Comparison of ENCODE assay signal across 9 mouse cellular contexts in genomic region chr6:32479193-32479758, GRCm38 (mm10).
A peak's percentile ranks its signal among the peaks of the same experiment; 100 is the strongest.
DNase-seq lines count a peak whose midpoint lies in the region; ATAC-seq and TF ChIP-seq lines count a peak whose summit lies in the region.
"Had no signal": no experiment of that assay in that cellular context is flagged by ENCODE, and none has a peak within 500 bp of the region (broad histone marks: within the 10 kb centered on the region; RNA-seq: fewer than 3 reads in every experiment).

No protein-coding gene starts in this region.

- peak; percentile 30 for DNase-seq in thymus, postnatal 14 days
- DNase-seq in thymus, postnatal 0 days (ENCODE audit: low spot score): no peak
- peak; percentile 61 to 79 for DNase-seq in kidney, postnatal 36 days
- DNase-seq in liver, postnatal 0 days: peak; percentile 38
- peak; percentile 20 for DNase-seq in ovary, adult 18-20 months (ENCODE audit: low spot score)
- peak; percentile 67 for DNase-seq in yolk sac, embryonic 10.5 days (ENCODE audit: low spot score)

- peak; percentile 92 for ATAC-seq in heart, embryonic 11.5 days (replicated peaks; ENCODE audit: insufficient number of reproducible peaks, low FRiP score, low TSS enrichment)
- ATAC-seq in liver, postnatal 0 days: peak; percentile 72

- H3K27me3 ChIP-seq in heart, embryonic 11.5 days (ENCODE audit: control insufficient read depth, insufficient read depth, low read length): no peaks in the 10 kb centered on the region
- no peaks in the 10 kb centered on the region for H3K27me3 ChIP-seq in liver, postnatal 0 days (ENCODE audit: insufficient read depth, low read length)
- H3K27me3 ChIP-seq: neural tube, embryonic 12.5 days had no signal

- no peaks in the 10 kb centered on the region for H3K9me3 ChIP-seq in heart, embryonic 11.5 days (replicated peaks; ENCODE audit: control insufficient read depth, low read length)
- H3K9me3 ChIP-seq in liver, postnatal 0 days (ENCODE audit: low read length): no peaks in the 10 kb centered on the region
- H3K9me3 ChIP-seq: neural tube, embryonic 12.5 days had no signal

- TF ChIP-seq POLR2A in cortical plate, adult 2 months (IDR thresholded peaks at IDR 0.05; ENCODE audit: extremely low read depth, insufficient read depth, low read length): no peak

- peaks cover 13% of the 10 kb centered on the region for H3K4me1 ChIP-seq in cortical plate, adult 2 months (ENCODE audit: control insufficient read depth, insufficient read depth, low read length)
- H3K4me1 ChIP-seq in heart, embryonic 11.5 days (ENCODE audit: control insufficient read depth, insufficient read depth, low read length): peaks cover 92% of the 10 kb centered on the region
- H3K4me1 ChIP-seq in liver, postnatal 0 days (ENCODE audit: insufficient read depth): peaks cover 10% of the 10 kb centered on the region

- H3K36me3 ChIP-seq in heart, embryonic 11.5 days (ENCODE audit: control insufficient read depth, insufficient read depth, low read length): no peaks in the 10 kb centered on the region
- no peaks in the 10 kb centered on the region for H3K36me3 ChIP-seq in liver, postnatal 0 days (replicated peaks; ENCODE audit: insufficient read depth, low read length)
- H3K36me3 ChIP-seq: neural tube, embryonic 12.5 days had no signal

- H3K9ac ChIP-seq in heart, embryonic 11.5 days (ENCODE audit: low read depth, low read length): peak overlapping the region; percentile 66
- no peak overlapping the region for H3K9ac ChIP-seq in liver, postnatal 0 days (replicated peaks)
- H3K9ac ChIP-seq: neural tube, embryonic 12.5 days had no signal

- no peak overlapping the region for H3K27ac ChIP-seq in cortical plate, adult 2 months (ENCODE audit: insufficient read depth, low read length)
- peak overlapping the region; percentile 90 for H3K27ac ChIP-seq in heart, embryonic 11.5 days (ENCODE audit: low read depth, low read length)
- H3K27ac ChIP-seq in liver, postnatal 0 days (ENCODE audit: low read depth): peak overlapping the region; percentile 29; the same call in 1 of the 2 replicates
- H3K27ac ChIP-seq: neural tube, embryonic 12.5 days had no signal

- peak; percentile 45 for TF ChIP-seq CTCF in cortical plate, adult 2 months (IDR thresholded peaks at IDR 0.05; ENCODE audit: extremely low read depth, insufficient read depth, low read length)
- peak; percentile 62 for TF ChIP-seq CTCF in liver, postnatal 0 days (IDR thresholded peaks at IDR 0.05; ENCODE audit: low read depth)

- peak overlapping the region; percentile 51 for H3K4me2 ChIP-seq in heart, embryonic 11.5 days
- H3K4me2 ChIP-seq in liver, postnatal 0 days (ENCODE audit: low read depth, low read length): no peak overlapping the region
- H3K4me2 ChIP-seq: neural tube, embryonic 12.5 days had no signal

- no peak overlapping the region for H3K4me3 ChIP-seq in cortical plate, adult 2 months (ENCODE audit: insufficient read depth, low read length)
- no peak overlapping the region for H3K4me3 ChIP-seq in heart, embryonic 11.5 days (ENCODE audit: low read depth, low read length)
- H3K4me3 ChIP-seq in liver, postnatal 0 days (ENCODE audit: low read depth, low read length): no peak overlapping the region
- H3K4me3 ChIP-seq: neural tube, embryonic 12.5 days had no signal

- 0% methylated on average over 2 of the region's 2 CpGs for WGBS in heart, embryonic 11.5 days (ENCODE audit: insufficient replicate concordance)
- 8% methylated on average over 2 of the region's 2 CpGs for WGBS in liver, postnatal 0 days (ENCODE audit: insufficient replicate concordance)

- no peak for TF ChIP-seq EP300 in liver, postnatal 0 days (IDR thresholded peaks at IDR 0.05; ENCODE audit: low read depth)
